Mouse (Mus musculus): Measurements from ENCODE around the gene 3110082I17Rik.
A peak's percentile ranks its signal among the peaks of the same experiment; 100 is the strongest.
"Not testable (repeated sequence)": the region's sequence is repeated elsewhere in the genome, so short reads cannot be mapped to it uniquely, and the experiment has no call there.

Gene 3110082I17Rik

GRCm38 (mm10) chr5:139397959-139398753 is 62.2 kb downstream of the 3110082I17Rik start:
- peak; percentile 91 to 97 for DNase-seq (ENCODE audit: inconsistent age in 2 of 2, low spot score in 1 of 2)

- DNase-seq (ENCODE audit: inconsistent age in 2 of 2, low spot score in 1 of 2) = peak in 1 of 2 experiments; percentile 33
These were observed 62.9 kb downstream of the 3110082I17Rik start for GRCm38 (mm10) chr5:139397359-139397916.

- DNase-seq (ENCODE audit: inconsistent age in 2 of 2, low spot score in 1 of 2) = no peak
These were observed 64.8 kb downstream of the 3110082I17Rik start for GRCm38 (mm10) chr5:139395528-139395927.

GRCm38 (mm10) chr5:139394399-139394798 is 65.9 kb downstream of the 3110082I17Rik start:
- no peak for DNase-seq (ENCODE audit: inconsistent age in 2 of 2, low spot score in 1 of 2)

GRCm38 (mm10) chr5:139393197-139393588 is 67.1 kb downstream of the 3110082I17Rik start:
- no peak for DNase-seq (ENCODE audit: inconsistent age in 2 of 2, low spot score in 1 of 2)

GRCm38 (mm10) chr5:139392219-139393196 is 67.8 kb downstream of the 3110082I17Rik start:
- DNase-seq (ENCODE audit: inconsistent age in 2 of 2, low spot score in 1 of 2) = no peak

GRCm38 (mm10) chr5:139391309-139391990 is 68.9 kb downstream of the 3110082I17Rik start:
- no peak for DNase-seq (ENCODE audit: inconsistent age in 2 of 2, low spot score in 1 of 2)

GRCm38 (mm10) chr5:139390324-139391119 is 69.8 kb downstream of the 3110082I17Rik start:
- DNase-seq (ENCODE audit: inconsistent age in 2 of 2, low spot score in 1 of 2) = not testable (repeated sequence)

GRCm38 (mm10) chr5:139389676-139390061 is 70.7 kb downstream of the 3110082I17Rik start:
- DNase-seq (ENCODE audit: inconsistent age in 2 of 2, low spot score in 1 of 2) = peak; percentile 65 to 84

- peak in 1 of 2 experiments; percentile 56 for DNase-seq (ENCODE audit: inconsistent age in 2 of 2, low spot score in 1 of 2)
These were observed 71.3 kb downstream of the 3110082I17Rik start for GRCm38 (mm10) chr5:139388694-139389675.

GRCm38 (mm10) chr5:139388195-139388570 is 72.1 kb downstream of the 3110082I17Rik start:
- peak in 1 of 2 experiments; percentile 69 for DNase-seq (ENCODE audit: inconsistent age in 2 of 2, low spot score in 1 of 2)

GRCm38 (mm10) chr5:139387329-139388194 is 72.8 kb downstream of the 3110082I17Rik start:
- DNase-seq (ENCODE audit: inconsistent age in 2 of 2, low spot score in 1 of 2) = peak in 1 of 2 experiments; percentile 52

- DNase-seq (ENCODE audit: inconsistent age in 2 of 2, low spot score in 1 of 2) = no peak
These were observed 74.3 kb downstream of the 3110082I17Rik start for GRCm38 (mm10) chr5:139386047-139386446.

- peak; percentile 75 to 84 for DNase-seq (ENCODE audit: inconsistent age in 2 of 2, low spot score in 1 of 2)
These were observed 75.8 kb downstream of the 3110082I17Rik start for GRCm38 (mm10) chr5:139384531-139384930.

GRCm38 (mm10) chr5:139383234-139383633 is 77.1 kb downstream of the 3110082I17Rik start:
- DNase-seq (ENCODE audit: inconsistent age in 2 of 2, low spot score in 1 of 2) = no peak

- peak; percentile 64 to 80 for DNase-seq (ENCODE audit: inconsistent age in 2 of 2, low spot score in 1 of 2)
These were observed 77.6 kb downstream of the 3110082I17Rik start for GRCm38 (mm10) chr5:139382760-139383159.

Measured in adrenal gland, adult (tissue).